Mouse (Mus musculus) R1 (cell line): Measurements from ENCODE around the gene Rasl10a.

Experiments used
- DNase-seq: peaks from one replicate; pipeline ENCODE4 v3.0.0-alpha.2; 2018; ENCODE audit warnings: low read depth, low spot score

Rasl10a gene

DNA sequence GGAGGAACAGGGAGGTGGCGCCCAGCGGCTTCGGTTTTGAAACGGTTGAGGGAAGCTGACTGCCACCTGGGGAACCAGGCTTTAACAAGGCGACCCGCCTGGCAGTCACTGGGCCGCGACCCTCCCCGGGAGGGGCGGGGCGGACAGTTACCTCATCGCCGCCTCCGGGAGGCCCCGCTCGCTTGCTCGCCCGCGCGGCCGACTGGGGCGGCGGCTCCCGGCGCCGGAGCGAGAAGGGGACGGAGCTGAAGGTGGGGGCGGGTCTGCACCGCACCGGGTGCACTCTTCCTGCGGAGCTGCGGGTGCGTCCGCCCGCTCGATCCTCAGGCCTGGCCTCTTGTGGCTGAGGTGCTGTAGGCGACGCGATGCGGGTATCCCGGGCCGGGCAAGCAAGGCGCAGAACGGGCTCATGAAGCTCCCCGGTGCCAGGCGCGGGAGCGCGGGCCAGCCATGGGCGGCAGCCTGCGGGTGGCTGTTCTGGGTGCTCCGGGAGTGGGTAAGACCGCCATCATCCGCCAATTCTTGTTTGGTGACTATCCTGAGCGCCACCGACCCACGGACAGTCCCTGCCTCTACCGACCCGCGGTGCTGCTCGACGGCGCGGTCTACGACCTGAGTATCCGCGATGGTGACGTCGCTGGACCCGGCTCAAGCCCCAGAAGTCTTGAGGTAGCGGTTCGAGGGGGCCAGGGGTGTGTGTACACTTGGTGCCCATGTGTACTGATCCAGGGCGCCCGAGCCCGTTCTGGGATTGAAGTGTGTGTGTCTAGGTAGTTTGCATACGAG, at the start of gene Rasl10a:
Gene Rasl10a (plus strand): TSS at position 273 of the 786 bp plus-strand sequence.
- no peak for DNase-seq

DNA sequence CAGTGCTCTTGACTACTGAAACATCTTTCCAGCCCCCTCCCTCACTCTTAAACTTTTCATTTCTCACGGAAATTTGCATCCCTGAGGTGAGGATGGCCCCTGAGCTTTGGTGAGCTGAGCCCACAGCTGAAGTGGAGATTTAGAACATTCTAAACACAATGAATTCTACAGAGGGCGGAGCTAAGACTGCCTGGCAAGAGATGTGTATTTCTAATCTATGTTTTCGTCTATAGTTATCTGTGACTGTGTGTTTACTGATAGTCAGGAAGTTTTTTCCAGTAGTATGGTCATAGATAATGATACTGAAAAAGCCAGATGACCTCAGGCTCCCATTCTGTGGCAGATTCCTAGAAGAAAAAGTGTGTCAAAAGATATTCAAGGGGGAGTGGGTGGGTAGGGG, 49.1 kb upstream of the Rasl10a start:
- no peak for DNase-seq

DNA sequence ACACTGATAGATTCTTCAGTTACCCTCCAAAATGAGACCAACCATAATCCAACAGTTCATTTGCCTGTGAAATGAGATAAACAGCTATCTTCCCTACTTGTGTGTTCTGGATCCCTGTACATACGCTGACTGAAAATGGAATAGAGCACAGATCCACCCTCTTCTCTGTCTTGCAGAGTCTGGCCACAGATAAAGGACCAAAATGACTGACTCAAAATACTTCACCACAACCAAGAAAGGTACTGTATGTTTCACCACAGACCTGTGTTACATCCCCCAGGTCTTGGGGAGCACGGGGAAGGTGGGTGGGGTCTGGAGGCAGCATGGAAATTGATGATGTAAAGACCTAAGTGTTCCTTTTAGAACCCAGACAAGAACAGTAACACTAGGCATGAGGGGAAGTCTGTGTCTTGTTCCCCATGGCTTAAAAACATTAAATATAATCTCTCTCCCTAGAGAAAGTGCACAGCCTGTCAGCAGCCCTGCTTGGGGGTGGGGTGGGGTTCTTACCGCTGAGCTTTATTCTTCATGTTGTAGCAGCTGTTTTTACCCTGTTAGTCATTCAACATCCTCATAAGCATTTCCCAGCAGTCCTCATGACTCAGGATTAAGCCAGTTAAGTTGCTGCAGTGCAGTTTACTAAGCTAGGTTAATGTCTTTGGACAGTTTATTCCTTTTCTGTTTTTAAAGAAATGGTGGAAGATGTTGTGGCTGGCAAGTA, 48.4 kb upstream of the Rasl10a start:
- DNase-seq = no peak

DNA sequence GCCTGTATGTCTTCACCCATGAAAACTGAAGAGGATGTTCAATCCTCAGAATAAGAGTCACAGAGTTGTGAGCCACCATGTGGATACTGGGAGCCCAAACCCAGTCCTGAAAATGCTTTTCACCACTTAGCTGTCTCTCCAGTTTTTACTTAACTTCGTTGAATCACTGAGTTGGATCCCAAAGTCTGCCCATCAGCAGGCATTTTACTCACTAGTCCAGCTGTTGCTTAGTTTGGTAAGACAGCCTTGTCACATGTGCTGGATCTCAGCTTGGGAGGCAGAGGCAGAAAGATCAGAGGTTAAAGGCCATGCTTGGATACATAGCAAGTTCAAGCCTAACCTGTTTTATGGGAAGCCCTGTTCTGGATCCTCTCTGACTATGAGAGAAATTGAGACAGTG, 47.7 kb upstream of the Rasl10a start:
- DNase-seq = no peak

DNA sequence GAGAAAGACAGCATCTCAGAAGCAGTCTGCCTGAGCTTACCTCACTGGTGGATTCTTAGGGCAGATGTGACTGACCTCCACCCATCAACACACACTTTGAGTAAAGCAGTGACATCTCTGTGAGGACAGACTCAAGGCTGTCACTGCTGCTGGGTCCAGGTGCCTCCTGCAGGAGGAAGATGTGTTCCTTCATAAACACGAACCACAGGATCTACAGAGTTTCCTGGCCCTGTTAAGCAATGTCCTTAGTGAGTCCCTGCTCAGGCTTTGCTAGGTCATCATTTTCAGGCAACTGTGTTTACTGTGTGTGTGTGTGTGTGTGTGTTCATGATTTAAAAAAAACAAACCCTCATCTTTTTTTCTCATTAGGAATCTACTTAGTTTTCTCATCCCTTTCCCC, 46.4 kb upstream of the Rasl10a start:
- DNase-seq = no peak

DNA sequence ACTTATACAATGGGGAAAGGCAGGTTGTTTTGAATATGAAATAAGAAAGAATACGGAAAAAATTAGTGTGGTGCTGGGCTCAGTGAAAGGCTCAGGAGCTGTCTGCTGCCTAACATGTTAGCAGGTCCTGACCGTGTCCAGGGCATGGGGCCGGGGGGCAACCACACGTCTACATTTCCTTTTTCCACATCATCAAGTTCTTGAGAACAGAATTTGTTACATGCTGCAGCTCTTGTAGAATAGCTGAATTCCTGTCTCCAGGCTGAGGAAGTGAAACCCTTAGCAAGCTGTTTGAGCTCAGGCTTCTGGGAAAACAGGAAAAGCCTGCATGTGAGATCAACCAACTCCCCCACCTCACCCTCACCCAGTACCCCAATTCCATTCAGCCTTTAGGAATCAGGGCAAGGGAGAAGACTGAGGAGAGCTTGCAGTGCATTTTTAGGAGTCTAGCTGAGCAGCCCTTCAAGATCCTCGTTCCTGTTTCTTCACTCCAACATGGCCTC, 45.7 kb upstream of the Rasl10a start:
- DNase-seq = no peak

DNA sequence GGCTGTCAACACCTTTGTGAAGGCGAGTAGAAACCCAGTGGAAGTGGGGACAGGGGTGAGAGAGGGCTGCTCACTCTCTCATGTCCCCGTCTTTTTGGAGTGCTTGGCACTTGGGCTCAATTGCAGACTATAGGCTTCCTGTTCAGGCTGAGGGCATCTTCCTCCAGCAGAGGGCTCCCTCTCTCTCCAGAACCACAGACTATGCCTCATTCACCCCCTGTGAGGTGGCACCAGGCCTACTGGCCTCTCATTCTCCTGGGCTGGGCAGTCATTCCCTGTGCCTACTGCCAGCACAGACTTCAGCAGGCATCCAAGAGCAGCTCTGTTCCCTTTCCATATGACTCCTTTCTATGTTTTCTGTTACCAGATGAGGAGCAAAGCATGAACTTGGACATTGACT, 42.2 kb upstream of the Rasl10a start:
- no peak for DNase-seq

DNA sequence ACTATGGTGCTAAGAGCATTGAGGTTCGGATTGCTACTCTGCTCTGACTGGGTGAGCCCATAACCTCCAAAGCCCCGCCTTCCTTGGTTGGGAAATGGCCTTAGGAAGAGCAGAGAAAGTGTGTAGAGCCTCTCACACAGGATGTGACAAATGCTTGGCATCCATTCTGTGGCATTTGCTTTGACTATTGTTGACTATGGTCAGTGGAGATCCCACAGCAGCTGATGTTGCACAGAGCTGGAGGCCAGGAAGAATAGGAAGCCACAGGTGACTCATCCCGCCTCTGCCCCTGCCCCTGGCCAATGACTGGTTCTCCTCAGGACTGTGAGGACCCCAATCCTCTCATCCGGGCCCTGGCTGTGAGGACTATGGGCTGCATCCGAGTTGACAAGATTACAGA, 41.6 kb upstream of the Rasl10a start:
- DNase-seq = no peak

DNA sequence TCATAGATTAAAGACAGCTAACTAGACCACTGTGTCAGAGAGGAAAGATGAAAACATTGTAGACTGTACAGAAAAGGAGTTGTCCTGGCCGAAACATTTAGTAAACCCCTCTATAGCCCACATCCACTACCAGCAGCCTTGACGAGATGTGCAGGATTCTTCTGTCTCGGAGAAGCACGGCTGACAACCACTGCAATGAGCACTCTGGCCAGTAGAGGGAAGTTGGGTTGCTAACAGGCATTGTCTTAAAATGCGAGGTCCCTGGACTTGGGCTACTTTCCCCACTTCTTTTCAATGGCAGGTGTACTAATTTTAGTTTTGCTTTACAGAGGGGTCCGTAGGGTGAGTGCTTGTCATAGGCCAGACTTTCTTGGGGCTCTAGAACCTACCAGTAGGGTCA, 40.4 kb upstream of the Rasl10a start:
- peak; percentile 46 for DNase-seq

DNA sequence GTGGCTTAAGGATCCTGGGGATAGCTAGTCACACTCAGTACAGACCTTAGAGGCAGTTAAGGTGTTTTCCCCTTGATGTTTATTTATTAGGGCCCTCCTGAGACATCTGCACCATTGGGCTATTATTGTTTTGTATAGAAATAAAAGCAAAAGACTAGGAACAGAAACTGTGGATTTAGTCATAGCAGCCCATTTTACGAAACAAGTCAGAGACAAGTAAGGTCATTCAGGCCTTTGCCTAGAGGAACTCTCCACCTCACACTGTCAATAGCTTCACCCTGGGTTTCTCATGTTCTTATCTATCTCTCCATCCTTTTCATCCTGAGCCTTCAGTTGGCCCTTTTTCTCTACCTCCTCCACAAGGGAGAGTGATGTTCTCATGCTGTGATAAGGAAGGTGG, 32.8 kb upstream of the Rasl10a start:
- no peak for DNase-seq

DNA sequence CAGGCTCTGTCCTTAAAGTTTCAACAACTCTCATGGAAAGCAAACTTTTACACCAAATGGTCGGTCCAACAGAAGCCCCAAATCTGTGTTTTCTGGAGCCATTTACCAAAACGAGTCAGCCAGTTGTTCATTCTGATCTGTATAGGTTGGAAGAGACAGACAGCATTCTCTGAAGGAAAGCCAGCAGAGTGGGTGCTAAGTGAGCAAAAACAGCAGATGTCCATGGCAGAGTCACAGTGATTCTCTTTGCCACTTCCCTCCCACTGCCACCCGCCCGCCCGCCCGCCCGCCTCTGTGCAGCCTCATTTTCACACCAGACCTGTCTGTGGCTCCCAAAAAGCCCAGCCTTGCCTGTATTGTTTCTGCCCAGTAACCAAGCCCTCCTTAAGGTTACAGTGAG, 29.7 kb upstream of the Rasl10a start:
- DNase-seq = no peak

DNA sequence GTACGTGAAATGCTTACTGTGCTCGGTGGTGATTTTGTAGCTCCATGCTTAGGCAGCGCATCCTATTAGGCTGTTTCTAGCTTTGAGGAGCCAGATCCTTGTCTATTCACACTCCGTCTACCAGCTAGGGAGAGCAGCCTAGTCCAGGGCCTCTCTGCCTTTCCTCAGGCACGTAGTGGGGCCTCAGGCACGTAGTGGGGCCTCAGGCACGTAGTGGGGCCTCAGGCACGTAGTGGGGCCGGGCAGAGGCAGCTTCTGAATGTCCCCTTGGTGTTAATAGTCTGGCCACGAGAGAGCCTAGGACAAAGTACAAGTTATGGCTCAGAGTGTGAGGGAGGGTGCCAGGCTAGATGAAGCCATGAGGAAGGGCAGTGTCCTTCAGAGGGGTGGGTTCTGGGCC, 25.2 kb upstream of the Rasl10a start:
- no peak for DNase-seq

DNA sequence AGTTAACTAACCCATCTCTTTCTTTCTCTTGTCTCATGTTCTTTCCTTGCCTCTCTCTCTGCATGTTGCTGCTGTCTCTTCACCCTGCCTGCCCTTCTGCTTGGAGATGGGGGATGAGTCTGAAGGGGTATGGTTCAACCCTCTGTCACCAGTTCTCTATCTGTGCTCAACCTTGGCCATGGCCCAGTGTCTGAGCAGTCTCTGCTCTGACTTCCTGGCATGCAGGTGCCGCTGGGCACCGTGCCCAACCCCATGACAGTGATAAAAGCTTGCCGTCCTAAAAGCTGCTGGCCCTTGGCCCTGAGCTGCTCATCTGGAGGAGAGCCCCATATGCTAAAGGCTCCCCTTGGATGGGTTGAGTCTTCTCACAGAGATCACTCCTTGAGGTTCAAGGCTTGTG, 24.8 kb upstream of the Rasl10a start:
- no peak for DNase-seq

DNA sequence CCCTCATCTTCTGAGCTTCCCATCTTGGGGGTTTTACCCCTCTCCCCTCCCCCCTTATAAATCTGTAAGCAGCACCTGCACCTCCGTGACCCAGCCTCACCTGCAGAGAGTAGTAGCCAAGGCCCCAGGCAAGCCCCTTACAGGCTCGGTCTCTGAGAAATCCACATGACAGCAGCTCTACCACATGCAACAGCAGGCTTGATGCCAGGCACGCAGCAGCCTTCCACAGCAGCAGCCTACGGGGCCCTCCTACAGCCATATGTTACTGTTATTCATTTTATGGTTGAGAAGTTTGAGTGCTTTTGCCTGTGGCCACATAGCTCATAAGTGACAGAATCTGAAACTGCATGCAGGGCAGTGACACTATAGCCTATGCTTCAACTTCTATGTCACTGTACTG, 22.5 kb upstream of the Rasl10a start:
- DNase-seq = no peak

DNA sequence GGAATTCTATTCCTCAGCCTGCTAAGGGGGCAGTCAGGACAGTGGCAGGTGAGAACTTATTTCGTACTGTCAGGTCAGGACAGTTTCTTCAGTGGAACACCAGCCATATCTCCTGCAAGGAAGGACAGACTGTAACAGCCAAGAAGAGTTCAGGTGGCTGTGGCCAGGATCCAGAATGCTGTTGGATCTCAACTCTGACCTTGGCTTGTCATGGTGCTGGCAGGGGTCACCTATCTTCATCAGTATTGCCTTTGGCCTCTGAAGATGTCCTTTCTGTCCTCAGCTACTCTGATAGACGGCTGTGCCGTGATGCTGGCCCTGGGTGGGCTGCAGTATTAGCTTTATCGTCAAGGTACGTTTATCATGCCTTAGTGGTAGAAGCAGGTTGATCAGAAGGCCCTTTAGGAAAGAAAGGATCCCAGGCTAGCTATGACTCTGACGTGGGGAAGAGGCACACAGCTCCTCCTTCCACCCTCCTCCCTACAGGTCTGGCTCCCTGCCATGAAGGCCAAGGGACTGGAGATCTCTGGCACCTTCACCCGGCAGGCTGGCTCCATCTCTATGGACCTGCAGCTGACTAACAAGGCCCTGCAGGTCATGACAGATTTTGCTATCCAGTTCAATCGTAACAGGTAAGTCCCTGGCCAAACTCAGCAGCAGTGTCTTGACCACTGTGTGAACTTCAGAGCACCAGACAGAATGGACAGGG, 20.6 kb upstream of the Rasl10a start:
- no peak for DNase-seq

DNA sequence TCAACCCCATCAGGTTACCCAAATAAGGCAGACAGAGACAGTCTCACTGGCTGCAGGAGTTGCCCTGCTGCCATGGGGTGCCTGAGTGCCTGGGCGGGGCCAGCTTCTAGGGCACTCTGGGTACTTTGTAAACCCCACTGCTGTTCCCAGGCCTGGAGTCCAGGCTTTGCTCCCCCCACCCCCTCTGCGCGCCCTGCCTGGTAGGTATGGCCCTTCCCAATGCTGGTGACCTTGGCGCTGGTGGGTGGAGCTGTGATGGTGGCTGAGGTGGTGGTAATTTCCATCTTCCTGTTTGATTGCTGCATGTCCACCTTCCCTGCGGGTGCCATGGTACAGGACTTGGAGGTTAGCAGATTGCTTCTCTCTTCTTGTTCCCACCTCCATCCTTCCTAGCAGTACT, 17.3 kb upstream of the Rasl10a start:
- peak; percentile 60 for DNase-seq

DNA sequence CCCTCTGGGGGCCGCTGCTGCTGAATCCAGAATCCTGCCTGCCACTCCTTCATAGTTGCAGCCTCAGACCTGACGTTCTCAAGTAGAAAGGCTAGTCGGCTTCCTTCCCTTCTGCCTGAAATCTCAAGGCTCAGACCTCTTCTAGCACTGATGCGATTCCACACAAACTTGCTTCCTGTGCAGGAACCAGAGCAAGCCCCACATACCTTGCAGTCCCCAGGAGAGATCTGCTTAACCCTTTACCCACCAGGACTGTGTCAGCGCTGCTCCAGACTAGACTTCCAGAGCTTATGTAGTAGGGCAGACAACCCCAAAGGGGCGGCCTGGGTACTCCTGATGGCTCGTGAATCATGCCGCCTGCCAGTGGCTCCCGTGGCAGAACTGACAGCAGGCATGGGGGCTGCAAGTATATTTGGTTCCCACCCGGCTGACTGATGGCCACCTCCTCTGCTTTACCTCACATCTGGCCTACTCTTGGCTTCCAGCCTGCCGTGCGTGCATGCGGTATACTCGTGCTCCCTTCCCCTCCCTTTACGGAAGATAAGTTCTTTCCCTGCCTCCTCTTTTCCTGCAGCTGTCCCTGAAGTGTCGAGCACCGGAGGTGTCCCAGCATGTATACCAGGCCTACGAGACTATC, 16.7 kb upstream of the Rasl10a start:
- DNase-seq = no peak

DNA sequence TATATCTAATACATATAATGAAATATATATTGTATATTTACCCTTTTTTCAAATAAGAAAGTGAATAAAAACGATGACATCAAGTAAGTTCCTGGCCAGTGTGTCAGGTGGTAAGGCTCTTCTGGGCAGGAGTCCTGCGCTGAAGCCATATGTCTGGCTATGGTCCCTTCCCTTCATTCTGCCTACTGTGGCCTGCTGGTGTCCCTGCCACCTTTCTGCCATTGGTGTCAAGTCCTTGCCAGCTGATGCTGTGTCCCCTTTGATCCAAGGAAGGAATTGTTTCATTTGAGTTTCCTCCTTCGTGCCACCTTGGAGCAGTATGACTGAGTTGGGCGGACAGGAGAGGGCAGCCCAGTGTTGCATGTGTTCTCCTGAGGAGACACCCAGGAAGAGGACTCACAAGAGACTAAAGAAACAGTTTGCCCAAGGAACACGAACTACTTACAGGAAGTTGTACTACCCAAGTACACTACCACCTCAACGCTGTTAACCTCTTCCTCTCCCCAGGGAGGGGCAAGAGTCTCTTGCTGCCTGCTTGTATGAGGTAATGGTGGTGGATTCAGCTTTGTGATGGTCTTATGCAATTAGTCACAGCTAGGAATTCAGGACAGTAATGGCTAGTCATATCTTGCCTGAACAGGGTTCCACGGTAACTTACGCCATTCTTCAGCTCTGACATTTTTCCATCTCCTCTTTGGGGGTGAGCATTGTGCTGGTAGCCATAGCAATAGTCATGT, 15.1 kb upstream of the Rasl10a start:
- no peak for DNase-seq

DNA sequence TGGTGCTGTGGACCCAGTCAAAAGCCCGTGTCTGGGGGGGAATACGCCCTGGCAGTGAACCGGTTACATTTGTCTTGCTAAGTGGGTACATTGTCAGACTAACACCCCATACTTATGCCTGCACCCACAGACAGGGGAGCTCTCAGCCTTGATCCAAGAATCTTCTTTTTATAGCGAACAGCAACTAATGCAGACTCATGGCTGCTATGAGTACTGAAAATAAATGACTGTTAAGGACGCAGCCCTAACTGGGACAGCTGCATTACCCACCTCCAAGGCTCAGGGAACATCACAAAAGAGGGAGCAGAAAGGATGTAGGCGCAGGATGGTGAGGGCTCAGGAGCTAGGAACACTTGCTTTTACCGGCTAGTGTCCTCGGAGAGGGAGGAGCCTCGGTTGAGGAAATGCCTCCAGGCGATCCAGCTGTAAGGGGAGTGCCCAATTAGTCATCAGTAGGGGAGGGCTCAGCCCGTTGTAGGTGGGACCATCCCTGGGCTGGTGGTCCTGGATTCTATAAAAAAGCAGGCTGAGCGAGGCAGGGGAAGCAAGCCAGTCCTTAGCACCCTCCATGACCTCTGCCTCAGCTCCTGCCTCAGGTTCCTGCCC, 11.5 kb upstream of the Rasl10a start:
- peak; percentile 83 for DNase-seq

DNA sequence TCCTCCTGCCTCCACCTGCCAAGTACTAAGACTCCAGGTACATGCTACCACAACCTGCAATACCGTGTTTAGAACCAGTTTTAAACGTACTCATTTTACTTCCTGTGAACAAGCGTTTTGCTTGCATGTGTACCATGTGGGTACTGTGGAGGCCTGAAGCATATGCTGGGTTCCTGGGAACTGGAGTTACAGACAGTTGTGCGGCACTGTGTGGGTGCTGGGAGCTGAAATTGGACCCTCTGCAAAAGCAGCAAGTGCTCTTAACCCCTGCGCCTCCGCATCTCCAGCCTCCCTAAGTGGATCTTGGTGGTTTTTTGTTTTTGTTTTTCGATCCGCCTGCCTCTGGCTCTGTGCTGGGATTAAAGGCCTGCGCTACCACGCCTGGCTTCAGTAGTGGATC, 6.3 kb upstream of the Rasl10a start:
- no peak for DNase-seq
